Mouse (Mus musculus) lung, postnatal 0 days (tissue): Measurements from ENCODE around the gene Traf7. TPM values are rescaled to one million over a fixed set of nuclear protein-coding genes. Genes with fewer than 3 reads are reported as not detected.

Experiments
- ATAC-seq: fragments of 200-750 bp; cut with Nextera tagmentation; 2 replicates; pipeline ENCODE4 v1.8.0; 2017; ENCODE audit warnings: moderate library complexity
- DNase-seq: peaks from one replicate; pipeline ENCODE4 v3.0.0-alpha.2; 2016; ENCODE audit warnings: low spot score
- H3K27ac ChIP-seq: fragments of 300-500 bp; sonication (generic); 2 replicates; pipeline ENCODE4 v1.5.1; 2014; ENCODE audit warnings: antibody characterized with exemption, mild to moderate bottlenecking, low read length, mixed read lengths
- H3K27me3 ChIP-seq: fragments of 300-500 bp; sonication (generic); replicated peaks from 2 replicates; pipeline ENCODE4 v1.6.1; 2014; ENCODE audit warnings: low read length, mixed read lengths; ENCODE audit not compliant: insufficient read depth
- H3K36me3 ChIP-seq: fragments of 300-500 bp; sonication (generic); 2 replicates; pipeline ENCODE4 v1.6.1; 2014; ENCODE audit warnings: low read length, mixed read lengths; ENCODE audit not compliant: insufficient read depth
- H3K4me1 ChIP-seq: fragments of 300-500 bp; sonication (generic); 2 replicates; pipeline ENCODE4 v1.6.1; 2014; ENCODE audit warnings: antibody characterized with exemption, low read depth, low read length, mixed read lengths; ENCODE audit not compliant: insufficient read depth
- H3K4me2 ChIP-seq: fragments of 300-500 bp; sonication (generic); replicated peaks from 2 replicates; pipeline ENCODE4 v1.6.1; 2014; ENCODE audit warnings: low read depth, mild to moderate bottlenecking, low read length, moderate library complexity, mixed read lengths
- H3K4me3 ChIP-seq: fragments of 300-500 bp; sonication (generic); 2 replicates; pipeline ENCODE4 v1.5.1; 2014; ENCODE audit warnings: low read depth, low read length
- H3K9ac ChIP-seq: fragments of 300-500 bp; sonication (generic); replicated peaks from 2 replicates; pipeline ENCODE4 v1.6.1; 2014; ENCODE audit warnings: low read depth, mild to moderate bottlenecking
- H3K9me3 ChIP-seq: fragments of 300-500 bp; sonication (generic); 2 replicates; pipeline ENCODE4 v1.6.1; 2016; ENCODE audit warnings: low read length, mixed read lengths
- CTCF ChIP-seq: IDR thresholded peaks from 2 replicates; pipeline ENCODE4 v1.5.1; 2016; ENCODE audit warnings: antibody characterized with exemption, mild to moderate bottlenecking
- EP300 ChIP-seq: IDR thresholded peaks from 2 replicates; pipeline ENCODE4 v1.6.1; 2016; ENCODE audit warnings: antibody characterized with exemption, mild to moderate bottlenecking, control low read depth
- WGBS: fragments of 180-500 bp; shearing (Covaris S2); extraction: QIAGEN DNeasy Blood & Tissue Kit; methylation state at CpG from one replicate; pipeline ENCODE4 v1.1.7; 2014; 5-methylcytosine and 5-hydroxymethylcytosine counted together
- polyA plus RNA-seq: library from polyadenylated mRNA; unstranded; fragments of >200 nt; fragmentation: Nextera tagmentation; extraction: Ambion mirVana; gene quantifications from 2 replicates; pipeline ENCODE4 v1.2.1, GENCODE M21; 2015

Traf7 gene
- polyA plus RNA-seq, 1 experiment from 2014 or later: 66.8 TPM

DNA sequence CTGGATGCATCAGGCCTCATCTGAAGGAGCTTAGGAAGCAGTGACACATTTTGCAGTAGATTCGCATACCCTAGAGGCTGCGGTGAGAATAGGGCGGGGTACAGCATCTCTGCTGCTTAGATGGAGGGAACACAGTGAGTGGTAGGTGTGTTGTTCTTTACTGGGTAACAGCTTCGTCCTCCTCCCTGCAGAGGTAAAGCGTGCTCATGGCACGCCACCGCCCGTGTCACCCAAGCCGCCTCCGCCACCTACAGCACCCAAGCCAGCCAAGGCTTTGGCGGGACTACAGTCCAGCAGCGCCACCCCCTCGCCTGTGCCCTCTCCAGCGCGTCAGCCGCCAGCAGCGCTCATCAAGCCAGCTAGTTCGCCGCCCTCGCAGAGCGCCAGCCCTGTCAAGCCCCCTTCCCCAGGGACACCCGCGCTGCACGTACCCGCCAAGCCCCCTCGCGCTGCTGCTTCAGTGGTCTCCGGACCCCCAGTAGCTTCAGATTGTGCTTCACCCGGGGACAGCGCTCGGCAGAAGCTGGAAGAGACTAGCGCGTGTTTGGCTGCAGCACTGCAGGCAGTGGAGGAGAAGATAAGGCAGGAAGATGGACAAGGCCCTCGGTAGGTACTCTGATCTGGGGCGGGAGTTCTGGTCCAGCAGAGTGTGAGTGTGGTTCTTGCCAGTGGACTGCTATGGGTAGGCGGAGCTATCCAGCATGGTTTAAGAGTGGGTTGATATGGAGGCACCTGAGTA is 21.2 kb downstream of the Traf7 start:
- Histone ChIP-seq H3K9ac (no peak overlapping the region), H3K4me2 (no peak overlapping the region; the same call in 1 of the 2 replicates), H3K4me3 (no peak overlapping the region), H3K9me3 (no peaks in the 10 kb centered on the region), H3K27ac (no peak overlapping the region), H3K27me3 (no peaks in the 10 kb centered on the region), H3K4me1 (no peaks in the 10 kb centered on the region), H3K36me3 (peaks cover 34% of the 10 kb centered on the region)
- no peak for DNase-seq
- TF ChIP-seq CTCF: no peak
- no peak for ATAC-seq
- WGBS: 35% methylated on average over 34 of the region's 36 CpGs

DNA sequence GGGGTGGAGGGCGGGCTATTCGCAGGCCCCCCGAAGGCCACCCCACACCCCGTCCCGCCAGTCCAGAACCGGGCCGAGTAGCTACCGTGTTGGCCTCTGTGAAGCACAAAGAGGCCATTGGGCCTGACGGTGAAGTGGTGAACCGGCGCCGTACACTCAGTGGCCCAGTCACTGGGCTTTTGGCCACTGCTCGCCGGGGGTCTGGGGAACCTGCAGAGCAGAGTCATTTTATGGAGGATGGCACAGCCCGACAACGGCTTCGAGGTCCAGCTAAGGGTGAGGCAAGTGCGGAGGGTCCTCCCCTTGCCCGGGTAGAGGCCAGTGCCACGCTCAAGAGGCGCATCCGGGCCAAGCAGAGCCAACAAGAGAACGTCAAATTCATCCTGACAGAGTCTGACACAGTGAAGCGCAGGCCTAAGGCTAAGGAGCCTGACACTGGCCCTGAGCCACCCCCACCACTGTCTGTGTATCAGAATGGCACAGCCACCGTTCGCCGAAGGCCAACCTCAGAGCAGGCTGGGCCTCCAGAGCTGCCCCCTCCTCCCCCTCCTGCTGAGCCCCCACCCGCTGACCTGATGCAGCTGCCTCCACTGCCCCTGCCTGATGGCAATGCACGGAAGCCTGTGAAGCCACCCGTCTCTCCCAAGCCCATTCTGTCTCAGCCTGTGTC is 22.3 kb downstream of the Traf7 start:
- Histone ChIP-seq H3K27me3 (no peaks in the 10 kb centered on the region), H3K27ac (no peak overlapping the region), H3K4me1 (no peaks in the 10 kb centered on the region), H3K4me2 (no peak overlapping the region), H3K9me3 (no peaks in the 10 kb centered on the region), H3K36me3 (peaks cover 23% of the 10 kb centered on the region), H3K4me3 (no peak overlapping the region), H3K9ac (no peak overlapping the region)
- 92% methylated on average over 29 of the region's 30 CpGs for WGBS
- no peak; the same call in 1 of the 2 replicates for ATAC-seq
- TF ChIP-seq CTCF (no peak), EP300 (no peak)
- DNase-seq: no peak

GRCm38 (mm10) chr17:24504085-24504484 is 23.7 kb downstream of the Traf7 start:
- H3K4me1 ChIP-seq: no peaks in the 10 kb centered on the region
- H3K27ac ChIP-seq: no peak overlapping the region
- H3K9ac ChIP-seq: no peak overlapping the region
- no peaks in the 10 kb centered on the region for H3K27me3 ChIP-seq
- DNase-seq (no peak), ATAC-seq (no peak)
- TF ChIP-seq CTCF (no peak), EP300 (no peak)
- H3K4me2 ChIP-seq: no peak overlapping the region
- H3K4me3 ChIP-seq: no peak overlapping the region
- H3K36me3 ChIP-seq: peaks cover 11% of the 10 kb centered on the region
- H3K9me3 ChIP-seq: no peaks in the 10 kb centered on the region
- 81% methylated on average over 10 of the region's 10 CpGs for WGBS

DNA sequence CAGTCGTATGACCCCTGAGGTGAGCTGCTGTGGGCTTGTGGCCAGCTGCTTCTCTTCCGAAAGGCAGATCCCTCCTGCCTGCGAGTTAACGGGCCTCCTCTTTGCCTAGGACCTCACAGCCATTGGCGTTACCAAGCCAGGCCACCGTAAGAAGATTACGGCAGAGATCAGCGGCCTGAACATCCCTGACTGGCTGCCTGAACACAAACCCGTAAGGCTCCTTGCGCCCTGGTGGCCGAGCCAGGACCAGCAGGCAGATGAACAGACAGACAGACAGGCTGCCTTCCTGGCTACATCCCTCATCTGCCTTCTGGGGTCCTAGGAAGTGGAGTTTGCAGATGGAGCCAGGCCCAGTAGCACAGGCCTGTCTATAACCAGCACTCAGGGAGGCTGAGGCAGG is 25.5 kb downstream of the Traf7 start:
- ATAC-seq (no peak), DNase-seq (no peak)
- no peaks in the 10 kb centered on the region for H3K9me3 ChIP-seq
- no peak overlapping the region for H3K9ac ChIP-seq
- H3K27ac ChIP-seq: no peak overlapping the region
- H3K36me3 ChIP-seq: no peaks in the 10 kb centered on the region
- TF ChIP-seq EP300 (no peak), CTCF (peak; percentile 52)
- H3K4me3 ChIP-seq: no peak overlapping the region
- no peaks in the 10 kb centered on the region for H3K27me3 ChIP-seq
- no peak overlapping the region for H3K4me2 ChIP-seq
- WGBS: 37% methylated on average over 11 of the region's 11 CpGs
- H3K4me1 ChIP-seq: no peaks in the 10 kb centered on the region

DNA sequence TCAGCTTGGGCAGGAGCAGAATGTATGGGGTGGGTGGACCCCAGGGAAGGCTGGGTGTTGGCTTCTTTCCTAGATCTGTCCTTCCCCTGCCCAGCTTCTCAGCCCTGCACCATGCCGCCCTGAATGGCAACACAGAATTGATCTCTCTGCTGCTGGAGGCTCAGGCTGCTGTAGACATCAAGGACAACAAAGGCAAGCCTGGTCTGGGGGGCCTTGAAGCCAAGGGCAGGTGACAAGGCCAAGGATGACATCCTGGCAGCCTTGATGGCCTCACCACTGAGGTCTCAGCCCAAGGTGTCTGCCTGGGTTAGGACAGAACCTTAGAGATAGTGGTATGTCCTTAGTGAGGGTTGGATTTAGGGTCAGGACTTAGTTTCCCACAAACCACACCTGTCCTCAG is 31.7 kb downstream of the Traf7 start:
- Histone ChIP-seq H3K9ac (no peak overlapping the region), H3K9me3 (no peaks in the 10 kb centered on the region), H3K4me3 (no peak overlapping the region), H3K27me3 (no peaks in the 10 kb centered on the region), H3K36me3 (no peaks in the 10 kb centered on the region), H3K4me1 (no peaks in the 10 kb centered on the region), H3K27ac (no peak overlapping the region), H3K4me2 (no peak overlapping the region)
- WGBS: 75% methylated on average over 1 of the region's 1 CpGs
- ATAC-seq (no peak), DNase-seq (no peak)
- TF ChIP-seq EP300: no peak

DNA sequence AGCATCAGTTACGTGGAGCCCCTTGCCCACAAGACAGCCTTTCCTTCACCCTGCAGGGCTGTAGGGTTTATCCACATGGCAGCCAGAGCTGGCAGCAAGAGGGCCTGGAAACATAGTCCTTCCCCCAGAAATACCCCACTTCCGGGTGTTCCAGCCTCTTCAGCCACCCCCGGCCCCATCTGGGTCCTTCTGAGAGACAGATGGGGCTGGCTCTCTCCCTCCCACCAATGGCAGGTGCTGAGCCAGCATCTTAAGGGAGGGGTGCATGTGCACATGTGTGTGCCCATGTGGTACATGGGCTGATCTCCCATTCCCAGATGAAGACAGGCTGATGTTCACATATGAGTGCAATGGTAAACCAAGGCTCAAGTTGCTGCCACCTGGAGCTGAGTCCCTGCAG is 32.3 kb downstream of the Traf7 start:
- H3K9me3 ChIP-seq: no peaks in the 10 kb centered on the region
- H3K4me2 ChIP-seq: no peak overlapping the region
- no peaks in the 10 kb centered on the region for H3K27me3 ChIP-seq
- 65% methylated on average over 3 of the region's 3 CpGs for WGBS
- H3K27ac ChIP-seq: no peak overlapping the region
- no peaks in the 10 kb centered on the region for H3K36me3 ChIP-seq
- no peak overlapping the region for H3K4me3 ChIP-seq
- no peak for TF ChIP-seq CTCF
- TF ChIP-seq EP300: no peak
- H3K9ac ChIP-seq: no peak overlapping the region
- DNase-seq (no peak), ATAC-seq (no peak)
- H3K4me1 ChIP-seq: no peaks in the 10 kb centered on the region
